Mouse (Mus musculus) heart, postnatal 0 days (tissue): ENCODE results near the gene 4931428L18Rik. TPM values are rescaled to one million over a fixed set of nuclear protein-coding genes. Genes with fewer than 3 reads are reported as not detected.

Experiments
- ATAC-seq: fragments of 200-750 bp; cut with Nextera tagmentation; 2 replicates; pipeline ENCODE4 v1.8.0; 2017; ENCODE audit warnings: low read depth, moderate number of reproducible peaks, moderate library complexity; ENCODE audit not compliant: insufficient read depth
- DNase-seq: peaks from one replicate; pipeline ENCODE4 v3.0.0-alpha.2; 2016; ENCODE audit warnings: low spot score
- H3K27ac ChIP-seq: fragments of 300-500 bp; sonication (generic); 2 replicates; pipeline ENCODE4 v1.5.1; 2014; ENCODE audit warnings: low read depth, mild to moderate bottlenecking
- H3K27me3 ChIP-seq: fragments of 300-500 bp; sonication (generic); 2 replicates; pipeline ENCODE4 v1.6.1; 2014; ENCODE audit warnings: low read length, mixed read lengths; ENCODE audit not compliant: control insufficient read depth, insufficient read depth
- H3K36me3 ChIP-seq: fragments of 300-500 bp; sonication (generic); replicated peaks from 2 replicates; pipeline ENCODE4 v1.6.1; 2014; ENCODE audit warnings: low read length, mixed read lengths; ENCODE audit not compliant: control insufficient read depth, insufficient read depth
- H3K4me1 ChIP-seq: fragments of 300-500 bp; sonication (generic); 2 replicates; pipeline ENCODE4 v1.6.1; 2014; ENCODE audit warnings: antibody characterized with exemption; ENCODE audit not compliant: control insufficient read depth, insufficient read depth
- H3K4me2 ChIP-seq: fragments of 300-500 bp; sonication (generic); 2 replicates; pipeline ENCODE4 v1.6.1; 2014; ENCODE audit warnings: low read depth, mild to moderate bottlenecking, low read length, moderate library complexity
- H3K4me3 ChIP-seq: fragments of 300-500 bp; sonication (generic); 2 replicates; pipeline ENCODE4 v1.5.1; 2014; ENCODE audit warnings: low read depth, low read length
- H3K9ac ChIP-seq: fragments of 300-500 bp; sonication (generic); replicated peaks from 2 replicates; pipeline ENCODE4 v1.6.1; 2014; ENCODE audit warnings: low read depth, low read length, mixed read lengths
- H3K9me3 ChIP-seq: fragments of 300-500 bp; sonication (generic); replicated peaks from 2 replicates; pipeline ENCODE4 v1.6.1; 2016; ENCODE audit warnings: low read length; ENCODE audit not compliant: control insufficient read depth
- CTCF ChIP-seq: IDR thresholded peaks from 2 replicates; pipeline ENCODE4 v1.5.1; 2016; ENCODE audit warnings: antibody characterized with exemption, control low read depth, low read depth
- EP300 ChIP-seq: IDR thresholded peaks from 2 replicates; pipeline ENCODE4 v1.6.1; 2016; ENCODE audit warnings: antibody characterized with exemption, low read depth
- WGBS: fragments of 180-500 bp; shearing (Covaris S2); extraction: QIAGEN DNeasy Blood & Tissue Kit; methylation state at CpG from one replicate; pipeline ENCODE4 v1.1.7; 2014; 5-methylcytosine and 5-hydroxymethylcytosine counted together
- polyA plus RNA-seq: library from polyadenylated mRNA; unstranded; fragments of >200 nt; fragmentation: Nextera tagmentation; extraction: Ambion mirVana; gene quantifications from 2 replicates; pipeline ENCODE4 v1.2.1, GENCODE M21; 2015
- total RNA-seq: library from RNA; depleted of rRNA; stranded (reverse); fragments of >200 nt; gene quantifications from 2 replicates; pipeline ENCODE4 v1.2.3, GENCODE M21; 2014; ENCODE audit warnings: low replicate concordance

The 4931428L18Rik gene
- total and polyA plus RNA-seq, 2 experiments from 2014 or later, result 0.23 TPM; not detected in 1

DNA sequence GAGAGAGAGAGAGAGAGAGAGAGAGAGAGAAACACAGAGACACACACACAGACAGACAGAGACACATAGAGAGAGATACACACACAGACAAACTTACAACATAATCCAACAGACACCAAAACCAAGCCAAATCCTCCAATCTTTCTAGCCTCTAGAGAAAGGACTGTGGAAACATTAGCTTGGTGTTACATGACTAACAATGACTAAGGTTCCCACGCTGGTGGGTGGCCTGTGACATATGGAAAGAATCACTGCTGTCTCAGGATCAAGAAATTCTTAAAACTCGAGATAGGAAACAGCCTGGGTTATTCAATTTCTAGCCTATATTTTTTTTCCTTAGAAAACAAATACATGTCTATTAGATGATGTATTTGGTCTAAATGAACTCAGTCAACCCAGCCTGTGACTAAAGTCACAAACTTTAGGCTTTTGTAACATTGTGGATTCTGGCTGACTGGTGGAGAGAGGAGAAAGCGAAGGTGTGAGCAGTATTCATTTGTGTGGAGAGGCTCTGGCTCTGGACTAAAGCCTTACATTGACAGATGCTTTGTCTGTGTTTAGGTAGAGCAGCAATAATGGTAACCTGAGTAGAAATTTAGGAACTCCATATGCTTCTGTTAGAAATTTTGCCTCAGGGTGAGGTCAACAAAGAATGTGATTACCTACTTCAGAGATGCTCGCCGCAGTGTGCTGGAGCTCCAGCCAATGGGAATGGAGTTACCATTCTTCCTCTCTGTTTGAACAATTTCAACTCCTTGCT, 126.6 kb downstream of the 4931428L18Rik start:
- 67% methylated on average over 5 of the region's 5 CpGs for WGBS
- Histone ChIP-seq H3K4me3 (no peak overlapping the region), H3K27ac (no peak overlapping the region), H3K9me3 (no peaks in the 10 kb centered on the region), H3K36me3 (no peaks in the 10 kb centered on the region), H3K4me2 (no peak overlapping the region), H3K27me3 (no peaks in the 10 kb centered on the region), H3K4me1 (0 out of 2 replicates have a peak, but pooled peaks cover 8% of the 10 kb centered on the region), H3K9ac (no peak overlapping the region)
- DNase-seq (no peak), ATAC-seq (peak; percentile 57)
- TF ChIP-seq CTCF (no peak), EP300 (no peak)

DNA sequence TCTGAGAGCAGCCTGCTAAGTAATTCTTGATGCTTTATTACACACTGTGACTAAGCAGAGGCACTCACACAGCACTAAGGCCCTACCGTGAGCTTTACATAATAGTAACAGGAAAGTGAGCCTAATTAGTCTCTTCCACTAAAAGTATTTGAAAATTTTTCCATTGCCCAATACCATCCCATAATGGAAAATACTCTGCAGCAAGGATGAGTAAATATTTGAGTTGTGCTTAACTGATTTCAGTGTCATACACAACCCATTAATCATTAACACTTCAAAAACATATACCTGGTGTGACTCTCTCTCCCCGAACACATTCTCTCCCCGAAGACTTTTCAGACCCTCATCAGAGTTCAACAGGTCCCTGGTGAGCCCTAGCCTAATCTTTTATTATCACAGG, 127.7 kb downstream of the 4931428L18Rik start:
- 75% methylated on average over 3 of the region's 3 CpGs for WGBS
- ATAC-seq (no peak), DNase-seq (no peak)
- H3K4me2 ChIP-seq, result no peak overlapping the region
- H3K9me3 ChIP-seq, result no peaks in the 10 kb centered on the region
- H3K27me3 ChIP-seq, result no peaks in the 10 kb centered on the region
- H3K4me1 ChIP-seq, result 0 out of 2 replicates have a peak, but pooled peaks cover 8% of the 10 kb centered on the region
- H3K27ac ChIP-seq, result no peak overlapping the region
- TF ChIP-seq EP300, result no peak
- no peak for TF ChIP-seq CTCF
- H3K9ac ChIP-seq, result no peak overlapping the region
- H3K4me3 ChIP-seq, result no peak overlapping the region
- no peaks in the 10 kb centered on the region for H3K36me3 ChIP-seq

DNA sequence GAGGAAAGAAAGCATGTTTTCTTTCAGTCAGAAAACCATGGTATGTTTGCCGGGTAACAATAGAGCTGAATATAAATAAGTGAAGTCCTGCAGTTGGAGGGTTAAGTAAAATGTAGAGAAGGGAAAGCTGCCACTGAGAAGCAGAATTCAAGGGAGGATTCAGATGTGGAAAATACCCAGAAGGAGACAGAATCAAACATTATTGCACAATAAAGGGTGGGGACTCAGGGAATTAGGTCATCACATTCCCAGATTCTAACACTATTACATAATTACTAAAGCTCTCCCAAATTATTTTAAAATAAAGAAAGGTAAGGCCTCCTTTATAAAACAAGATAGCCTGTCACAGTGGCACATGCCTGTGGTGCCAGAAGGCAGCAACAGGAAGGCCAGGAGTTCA, 128.5 kb downstream of the 4931428L18Rik start:
- TF ChIP-seq EP300, result no peak
- TF ChIP-seq CTCF, result no peak
- Histone ChIP-seq H3K4me1 (0 out of 2 replicates have a peak, but pooled peaks cover 8% of the 10 kb centered on the region), H3K4me2 (no peak overlapping the region), H3K27ac (no peak overlapping the region), H3K9ac (no peak overlapping the region), H3K27me3 (no peaks in the 10 kb centered on the region), H3K36me3 (no peaks in the 10 kb centered on the region), H3K4me3 (no peak overlapping the region), H3K9me3 (no peaks in the 10 kb centered on the region)
- peak; percentile 45 for DNase-seq
- 61% methylated on average over 1 of the region's 1 CpGs for WGBS
- no peak for ATAC-seq

DNA sequence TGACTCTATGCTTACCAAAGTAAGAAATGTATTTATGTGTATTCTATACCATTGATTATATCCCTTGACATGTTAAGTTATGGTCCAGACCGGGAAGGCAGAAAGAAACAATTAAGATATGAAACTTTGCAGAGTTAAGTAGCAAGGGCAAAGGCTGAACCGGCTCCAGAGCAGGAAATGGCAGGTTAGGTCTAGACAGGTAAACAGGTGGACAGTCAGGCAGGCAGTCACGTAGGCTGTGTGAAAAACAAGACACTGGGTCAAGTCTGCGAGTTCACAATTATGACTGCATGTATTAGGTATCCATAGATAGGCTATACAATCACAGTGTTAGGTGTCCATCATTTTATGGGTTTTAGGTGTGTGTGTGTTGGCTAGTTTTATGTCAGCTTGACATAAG, 133.8 kb downstream of the 4931428L18Rik start:
- Histone ChIP-seq H3K4me2 (no peak overlapping the region), H3K4me1 (no peaks in the 10 kb centered on the region), H3K4me3 (no peak overlapping the region), H3K9ac (no peak overlapping the region), H3K36me3 (no peaks in the 10 kb centered on the region), H3K9me3 (no peaks in the 10 kb centered on the region), H3K27ac (no peak overlapping the region), H3K27me3 (no peaks in the 10 kb centered on the region)
- ATAC-seq (no peak), DNase-seq (no peak)
- WGBS, result 89% methylated on average over 4 of the region's 4 CpGs
- no peak for TF ChIP-seq CTCF

DNA sequence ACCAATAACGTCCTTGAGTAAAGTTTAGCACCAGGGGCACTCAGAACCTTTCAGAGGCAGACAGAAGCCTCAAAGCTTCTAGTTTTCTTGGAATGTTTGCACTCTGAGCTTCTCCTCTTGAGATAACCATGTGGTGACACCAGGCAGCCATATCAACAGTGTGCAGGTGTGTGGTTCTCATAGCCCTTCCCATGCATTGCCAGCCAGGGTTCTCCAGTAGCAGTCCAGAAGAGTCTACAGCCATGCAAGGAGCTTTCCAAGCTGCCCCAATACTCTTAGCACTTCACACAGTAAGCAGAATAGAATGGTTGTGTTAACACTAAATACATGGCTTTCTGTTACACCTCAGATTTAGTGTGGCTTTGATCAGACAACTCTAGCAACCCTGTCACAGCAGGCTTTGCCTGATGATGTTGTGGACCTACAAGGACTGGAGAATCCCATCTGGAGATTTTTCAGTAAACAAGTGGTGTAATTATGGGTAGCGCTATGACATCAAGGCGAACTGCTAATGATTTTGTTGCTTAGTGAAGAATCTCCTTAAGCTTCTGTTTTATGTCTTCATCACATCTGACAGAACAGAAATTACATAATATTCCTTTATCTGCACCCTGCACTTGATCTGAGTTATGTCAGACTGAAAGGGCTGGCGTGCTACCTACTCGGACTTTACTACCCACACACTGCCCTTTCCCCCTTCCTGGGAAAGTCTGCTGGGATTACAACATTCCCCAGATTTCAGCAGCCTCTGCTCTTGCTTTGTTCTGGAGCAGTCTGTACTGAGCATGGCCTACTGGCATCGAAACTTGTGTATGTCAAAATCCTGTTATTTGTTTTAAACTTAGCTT, 149.7 kb downstream of the 4931428L18Rik start:
- Histone ChIP-seq H3K9me3 (no peaks in the 10 kb centered on the region), H3K36me3 (no peaks in the 10 kb centered on the region), H3K4me2 (no peak overlapping the region), H3K4me3 (no peak overlapping the region), H3K27me3 (no peaks in the 10 kb centered on the region), H3K9ac (no peak overlapping the region), H3K27ac (no peak overlapping the region), H3K4me1 (no peaks in the 10 kb centered on the region)
- ATAC-seq, result peak; percentile 51
- peak; percentile 43; the same call in 1 of the 2 replicates for TF ChIP-seq EP300
- no peak for TF ChIP-seq CTCF
- WGBS, result 39% methylated on average over 6 of the region's 6 CpGs
- peak; percentile 21 for DNase-seq
